In genomic region chr3:129397481-129397880, GRCm38 (mm10) we compare ENCODE assay signal across 33 mouse cellular contexts.
DNase-seq lines count a peak whose midpoint lies in the region; ATAC-seq lines count a peak whose summit lies in the region.
"Had no signal": no experiment of that assay in that cellular context is flagged by ENCODE, and none has a peak within 500 bp of the region (broad histone marks: within the 10 kb centered on the region; RNA-seq: fewer than 3 reads in every experiment).

No protein-coding gene starts in this region.

- peaks cover 8% of the 10 kb centered on the region for H3K4me1 ChIP-seq in kidney, embryonic 14.5 days (ENCODE audit: control insufficient read depth, insufficient read depth, low read length)
- H3K4me1 ChIP-seq in kidney, embryonic 16.5 days (ENCODE audit: insufficient read depth, low read length), result peaks cover 18% of the 10 kb centered on the region
- H3K4me1 ChIP-seq: embryonic facial prominence, embryonic 12.5 days; hindbrain, embryonic 15.5 days; limb, embryonic 13.5 days; liver, embryonic 13.5 days; neural tube, embryonic 12.5 days had no signal

- H3K27me3 ChIP-seq in kidney, embryonic 14.5 days (ENCODE audit: control insufficient read depth, insufficient read depth, low read length), result no peaks in the 10 kb centered on the region
- H3K27me3 ChIP-seq in kidney, embryonic 16.5 days (ENCODE audit: insufficient read depth, low read length), result no peaks in the 10 kb centered on the region
- H3K27me3 ChIP-seq: embryonic facial prominence, embryonic 12.5 days; hindbrain, embryonic 15.5 days; limb, embryonic 13.5 days; liver, embryonic 13.5 days; neural tube, embryonic 12.5 days; Patski had no signal

- WGBS in kidney, embryonic 14.5 days, result 38% methylated on average over 4 of the region's 4 CpGs
- WGBS in kidney, embryonic 16.5 days, result 38% methylated on average over 4 of the region's 4 CpGs

- no peak for ATAC-seq in kidney, embryonic 14.5 days (ENCODE audit: low FRiP score, low TSS enrichment)
- no peak for ATAC-seq in kidney, embryonic 16.5 days (ENCODE audit: low FRiP score, low TSS enrichment)
- ATAC-seq: forebrain, embryonic 14.5 days; inflammation-experienced regulatory T-cells, adult 6 months; midbrain, embryonic 16.5 days; Patski had no signal

- H3K27ac ChIP-seq in kidney, embryonic 14.5 days (ENCODE audit: low read depth, low read length), result peak overlapping the region; percentile 4; the same call in 1 of the 2 replicates
- no peak overlapping the region for H3K27ac ChIP-seq in kidney, embryonic 16.5 days (ENCODE audit: low read length)
- H3K27ac ChIP-seq: embryonic facial prominence, embryonic 12.5 days; heart, adult 2 months; hindbrain, embryonic 10.5 days; hindbrain, embryonic 15.5 days; limb, embryonic 13.5 days; liver, embryonic 13.5 days; neural tube, embryonic 12.5 days had no signal

- peak; percentile 43 for DNase-seq in brain, adult 2 months (ENCODE audit: low read depth, low spot score)
- peak; percentile 13 for DNase-seq in cerebellum, adult 11-12 months
- DNase-seq in cerebellum, adult 9-11 months, result peak; percentile 8
- no peak for DNase-seq in spleen, postnatal 10 days (ENCODE audit: low spot score in 2 of 2)
- no peak for DNase-seq in urinary bladder, postnatal 36 days (ENCODE audit: low spot score in 2 of 2)
- no peak for DNase-seq in layer of hippocampus, postnatal 14 days (ENCODE audit: low spot score in 2 of 2)
- DNase-seq: adrenal gland, postnatal 14 days; embryo, embryonic 11 days; gastrocnemius, postnatal 36 days; heart, adult 2 months; heart, postnatal 10 days; kidney, adult 11 months; kidney, postnatal 10 days; liver, embryonic 13.5 days; lung, adult 18-20 months; lung, postnatal 10 days; right cerebral cortex, adult 18-20 months; right cerebral cortex, postnatal 4 days; thymus, adult 2 months; thymus, postnatal 36 days had no signal

- H3K4me3 ChIP-seq in kidney, embryonic 14.5 days (ENCODE audit: low read length), result no peak overlapping the region
- H3K4me3 ChIP-seq in kidney, embryonic 16.5 days (ENCODE audit: low read length), result no peak overlapping the region
- H3K4me3 ChIP-seq: embryonic facial prominence, embryonic 12.5 days; heart, adult 2 months; heart, embryonic 13.5 days; hindbrain, embryonic 10.5 days; hindbrain, embryonic 15.5 days; limb, embryonic 13.5 days; liver, embryonic 13.5 days; myocyte; neural tube, embryonic 12.5 days had no signal

- no peaks in the 10 kb centered on the region for H3K9me3 ChIP-seq in kidney, embryonic 14.5 days (ENCODE audit: control insufficient read depth, low read length)
- no peaks in the 10 kb centered on the region for H3K9me3 ChIP-seq in kidney, embryonic 16.5 days (ENCODE audit: low read length)
- H3K9me3 ChIP-seq: embryonic facial prominence, embryonic 12.5 days; neural tube, embryonic 12.5 days had no signal

- H3K36me3 ChIP-seq in kidney, embryonic 14.5 days (ENCODE audit: control insufficient read depth, insufficient read depth, low read length), result no peaks in the 10 kb centered on the region
- no peaks in the 10 kb centered on the region for H3K36me3 ChIP-seq in kidney, embryonic 16.5 days (ENCODE audit: insufficient read depth, low read length)
- H3K36me3 ChIP-seq: embryonic facial prominence, embryonic 12.5 days; heart, embryonic 13.5 days; hindbrain, embryonic 10.5 days; hindbrain, embryonic 15.5 days; limb, embryonic 13.5 days; liver, embryonic 13.5 days; neural tube, embryonic 12.5 days had no signal

- no peak overlapping the region for H3K4me2 ChIP-seq in kidney, embryonic 14.5 days (replicated peaks; ENCODE audit: low read depth, low read length)
- no peak overlapping the region for H3K4me2 ChIP-seq in kidney, embryonic 16.5 days (replicated peaks; ENCODE audit: low read depth, low read length)
- H3K4me2 ChIP-seq: embryonic facial prominence, embryonic 12.5 days; heart, embryonic 13.5 days; hindbrain, embryonic 15.5 days; limb, embryonic 13.5 days; liver, embryonic 13.5 days; neural tube, embryonic 12.5 days had no signal

- H3K9ac ChIP-seq in kidney, embryonic 14.5 days (ENCODE audit: low read depth, low read length), result no peak overlapping the region
- no peak overlapping the region for H3K9ac ChIP-seq in kidney, embryonic 16.5 days (replicated peaks; ENCODE audit: low read length)
- H3K9ac ChIP-seq: embryonic facial prominence, embryonic 12.5 days; heart, embryonic 13.5 days; hindbrain, embryonic 15.5 days; limb, embryonic 13.5 days; liver, embryonic 13.5 days; neural tube, embryonic 12.5 days had no signal

Comparison
In these comparisons a context has a peak if more than half of its experiments do, and no peak if none do; other contexts are left out.
1. DNase-seq: peak in brain, adult 2 months (single experiment), cerebellum, adult 11-12 months (single experiment) and cerebellum, adult 9-11 months (single experiment); none in spleen, postnatal 10 days (0 of 2), urinary bladder, postnatal 36 days (0 of 2) and layer of hippocampus, postnatal 14 days (0 of 2).